Mouse (Mus musculus) mature B cell (primary cell): ENCODE measurements around the gene Atoh7.
"Not testable (repeated sequence)": the region's sequence is repeated elsewhere in the genome, so short reads cannot be mapped to it uniquely, and the experiment has no call there.

Experiments used
- in situ Hi-C: fragments of 300-500 bp; cut with MboI; formaldehyde crosslinking; loops from 2 replicates; pipeline ENCODE4 v1.14.3; 2019

The Atoh7 gene

DNA sequence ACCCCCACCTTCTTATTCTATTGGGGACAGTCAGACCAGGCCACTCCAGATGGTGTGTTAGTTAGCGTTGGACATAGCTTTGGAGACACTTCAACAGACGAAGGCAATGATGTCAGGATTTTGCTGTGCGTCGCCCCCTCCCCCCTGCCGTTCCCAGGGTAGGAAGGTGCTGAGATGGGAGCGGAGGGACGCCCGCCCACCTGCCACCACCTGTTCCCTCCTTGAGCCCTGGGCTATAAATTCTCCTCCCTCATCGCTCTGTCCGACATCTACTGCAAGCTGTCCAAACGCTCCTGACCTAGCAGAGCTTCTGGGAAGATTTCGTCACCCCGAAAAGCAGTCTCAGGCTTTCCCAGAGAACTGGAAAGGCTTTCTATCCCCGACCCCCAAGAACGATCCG lies at the start of gene Atoh7:
Gene Atoh7 (plus strand): TSS at position 131 of the 400 bp plus-strand sequence.
- in situ Hi-C loops: no loop called here

DNA sequence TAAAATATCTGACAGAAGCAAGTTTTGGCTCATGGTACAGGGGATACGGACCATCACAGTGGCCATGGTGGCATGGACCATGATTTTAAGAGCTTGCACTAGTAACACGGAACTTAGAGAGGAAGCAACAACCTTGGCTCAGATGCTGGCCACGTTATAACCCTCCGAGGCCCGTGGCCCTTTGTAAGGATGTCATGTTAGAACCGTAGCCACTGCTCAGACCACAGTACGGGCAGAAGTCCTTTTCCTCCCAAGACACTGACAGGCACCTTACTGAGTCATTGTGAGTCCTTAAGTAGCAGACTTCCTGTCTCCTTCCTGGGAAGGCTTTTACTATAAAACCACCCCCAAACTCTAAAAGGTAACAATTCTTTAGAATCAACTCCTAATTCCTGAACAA lies 48.2 kb upstream of the Atoh7 start:
- in situ Hi-C loops: no loop called here

DNA sequence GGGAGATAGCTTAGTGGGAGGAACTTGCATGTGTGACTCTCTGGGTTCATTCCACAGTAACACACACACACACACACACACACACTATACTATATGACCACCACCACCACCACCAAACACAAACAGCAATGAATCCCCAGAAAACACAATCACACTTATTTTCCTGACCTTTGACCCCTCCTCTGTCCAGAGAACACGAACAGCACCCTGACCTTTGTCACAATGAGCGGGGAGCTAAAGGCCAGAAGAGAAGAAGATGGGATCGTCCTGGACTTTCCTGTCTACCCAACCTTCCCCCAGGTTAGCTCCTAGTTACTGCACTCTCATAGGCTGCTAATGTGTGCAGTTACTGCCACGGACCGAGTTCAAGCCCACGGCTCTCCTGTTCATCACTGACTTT lies 47.4 kb upstream of the Atoh7 start:
- in situ Hi-C loops: no loop called here

DNA sequence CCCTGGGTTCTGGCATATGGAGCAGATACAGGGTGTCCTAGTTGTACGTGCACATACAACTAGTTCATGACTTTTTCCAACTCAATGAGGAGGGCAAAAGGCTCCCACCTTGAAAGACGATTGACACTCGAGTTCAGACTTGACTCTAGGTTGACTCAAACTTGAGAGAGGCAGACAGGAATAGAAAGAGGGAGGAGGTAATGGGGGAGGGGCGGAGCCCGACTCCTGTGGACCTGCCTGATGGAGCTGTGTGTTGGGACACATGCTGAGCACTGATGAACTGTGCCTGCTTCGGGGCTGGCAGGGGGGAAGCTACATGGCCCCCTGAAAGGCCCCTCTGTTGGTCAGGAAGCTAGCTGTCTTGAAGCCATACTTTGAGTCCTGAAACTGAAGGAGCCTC lies 46.4 kb upstream of the Atoh7 start:
- in situ Hi-C loops: no loop called here

DNA sequence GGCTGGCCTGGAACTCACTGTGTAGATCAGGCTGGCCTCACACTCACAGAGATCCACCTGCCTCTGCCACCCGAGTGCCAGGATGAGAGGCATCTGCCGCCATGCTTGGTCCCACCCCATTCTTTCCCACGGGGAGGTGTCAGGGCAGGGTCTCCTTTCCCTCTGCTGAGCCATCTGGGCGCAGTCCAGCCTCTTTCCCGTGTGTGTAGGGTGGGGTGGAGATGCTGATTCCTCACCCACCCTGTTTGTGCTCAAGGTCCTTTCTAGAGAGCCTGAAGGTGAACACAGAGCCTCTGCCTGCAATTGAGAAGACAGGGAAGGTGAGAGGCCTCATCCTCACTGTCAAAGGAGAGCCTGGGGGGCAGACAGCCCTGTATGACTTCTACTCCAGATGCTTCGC lies 45.4 kb upstream of the Atoh7 start:
- in situ Hi-C loops: not testable (repeated sequence)

DNA sequence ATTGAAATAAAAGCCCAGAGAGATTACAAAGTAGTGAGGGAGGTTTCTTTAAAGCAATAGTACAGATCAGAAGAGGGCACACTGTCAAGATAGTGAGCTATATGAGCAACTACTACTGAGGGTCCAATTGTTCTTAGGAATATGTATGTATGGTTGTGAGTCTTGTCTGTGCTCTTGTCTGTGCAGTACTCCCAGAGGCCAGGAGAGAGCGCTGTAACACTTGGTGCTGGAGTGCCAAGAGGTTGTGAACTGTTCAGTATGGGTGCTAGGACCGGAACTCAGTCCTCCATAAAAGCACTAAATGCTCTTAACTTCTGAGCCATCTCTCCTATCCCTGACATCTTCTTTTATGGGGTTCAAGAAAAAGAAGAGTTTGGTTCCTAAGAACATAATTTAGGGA lies 44.9 kb upstream of the Atoh7 start:
- in situ Hi-C loops: no loop called here

DNA sequence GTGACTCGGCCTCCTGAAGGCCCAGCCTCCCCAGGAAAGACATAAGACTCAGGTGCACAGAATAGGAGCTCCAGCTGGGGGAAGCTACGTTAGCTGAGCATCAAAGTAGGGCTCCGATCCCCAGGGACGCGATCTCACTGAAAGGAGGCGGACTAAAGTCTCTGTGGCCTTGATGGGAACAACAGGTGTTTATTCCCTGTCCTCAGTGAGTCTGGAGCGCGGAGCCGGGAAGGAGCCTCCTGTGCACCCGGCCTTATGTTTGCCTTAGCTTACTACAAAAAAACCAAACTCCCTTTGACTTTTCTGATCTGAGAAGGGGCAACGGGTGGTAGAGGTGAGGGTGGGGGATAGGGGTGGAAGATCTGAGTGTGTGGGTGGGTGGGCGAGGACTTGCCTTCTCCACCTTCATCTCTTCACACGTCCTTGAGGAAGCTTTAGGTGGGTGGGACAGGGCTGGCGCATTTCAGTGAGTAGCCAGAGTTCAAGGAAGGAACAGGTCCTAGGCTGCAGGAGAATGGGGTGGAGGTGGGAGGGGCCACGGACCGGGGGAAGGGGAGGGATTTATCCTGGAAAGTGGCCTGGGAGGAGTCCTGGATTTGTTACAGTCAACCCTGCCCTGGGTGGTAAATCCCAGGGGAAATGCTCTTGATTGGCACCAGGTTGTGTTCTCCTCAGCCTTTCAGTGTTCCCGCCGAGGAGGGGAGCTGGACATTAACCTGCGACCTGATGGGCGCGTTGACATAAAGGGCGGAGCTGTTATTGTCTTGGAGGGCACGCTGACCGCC lies 42.3 kb upstream of the Atoh7 start:
- in situ Hi-C loops: no loop called here

DNA sequence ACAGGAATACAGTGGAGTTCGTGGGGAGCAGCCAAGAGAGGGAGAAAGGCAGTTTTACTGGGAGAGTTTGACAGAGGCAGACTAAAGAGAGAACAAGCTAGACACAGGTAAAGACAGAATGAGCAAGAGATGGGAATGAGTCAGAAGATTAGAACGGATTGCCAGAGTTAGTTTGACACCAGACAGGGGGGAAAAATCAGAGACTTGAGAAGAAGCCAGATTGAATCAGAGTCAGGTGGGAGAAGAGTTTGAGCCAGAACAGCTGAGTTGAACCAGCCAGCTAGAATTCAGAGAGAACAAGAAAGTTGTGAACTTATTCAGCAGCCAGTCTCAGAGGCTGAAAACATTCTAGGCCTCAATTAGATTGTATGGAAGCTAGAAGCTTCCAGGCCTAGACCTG lies 39.6 kb upstream of the Atoh7 start, which contains the start of gene Pbld1:
Gene Pbld1 (plus strand): TSS at position 301 of the 400 bp plus-strand sequence.
- in situ Hi-C loops: no loop called here

DNA sequence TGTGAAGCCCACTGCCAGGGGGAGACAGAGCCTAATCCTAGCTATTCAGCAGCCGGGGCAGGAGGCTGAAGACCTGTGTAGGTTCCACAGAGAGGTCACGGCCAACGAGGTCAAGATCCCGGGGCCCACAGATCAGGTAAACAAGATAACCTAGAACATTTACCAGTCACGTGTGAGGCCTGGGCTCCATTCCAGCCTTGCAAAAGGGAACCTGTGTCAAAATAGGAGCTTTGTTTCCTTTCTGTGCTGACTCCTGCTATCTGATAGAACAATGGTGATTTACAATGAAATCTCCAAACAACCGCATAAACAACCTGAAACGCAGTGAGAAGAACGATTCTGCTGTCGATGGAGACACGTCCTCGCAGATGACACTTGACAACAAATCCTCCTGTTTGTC lies 39.0 kb upstream of the Atoh7 start:
- in situ Hi-C loops: no loop called here

DNA sequence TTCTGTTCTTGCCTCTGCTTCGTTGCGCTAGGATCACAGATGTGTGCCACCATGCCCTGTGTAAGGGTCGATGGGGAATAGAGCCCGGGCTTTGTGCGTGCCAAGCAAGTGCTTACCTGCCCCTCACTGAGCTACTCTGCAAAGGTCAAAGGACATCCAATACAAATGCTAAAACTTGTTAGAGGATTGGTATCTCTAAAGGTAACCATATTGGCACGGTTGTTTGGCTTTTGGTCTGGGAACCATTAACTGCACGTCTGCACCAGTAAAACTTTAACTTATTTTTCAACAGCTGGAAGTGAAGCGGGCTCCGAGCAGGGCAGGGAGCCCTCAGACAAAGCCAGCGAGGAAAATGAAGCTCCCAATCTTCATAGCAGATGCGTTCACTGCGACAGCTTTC lies 38.2 kb upstream of the Atoh7 start:
- in situ Hi-C loops: no loop called here

DNA sequence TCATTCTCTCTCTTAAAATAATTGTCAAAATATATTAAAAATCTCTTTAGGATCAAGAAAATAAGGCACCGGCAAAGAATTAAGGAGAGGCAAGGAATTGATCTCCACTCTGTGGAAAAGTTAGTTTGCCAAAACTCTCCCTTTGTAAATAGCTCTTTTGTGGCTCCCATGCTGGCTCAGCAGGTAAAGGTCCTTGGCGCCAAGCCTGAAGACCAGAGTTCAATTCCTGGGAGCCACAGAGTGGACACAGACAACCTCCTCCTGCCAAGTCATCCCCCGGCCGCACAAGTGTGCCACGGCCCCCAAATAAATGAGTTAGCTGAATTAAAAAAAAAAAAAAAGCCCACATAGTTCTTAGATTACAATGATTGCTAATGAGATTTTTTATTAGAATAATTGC lies 36.8 kb upstream of the Atoh7 start:
- in situ Hi-C loops: no loop called here

DNA sequence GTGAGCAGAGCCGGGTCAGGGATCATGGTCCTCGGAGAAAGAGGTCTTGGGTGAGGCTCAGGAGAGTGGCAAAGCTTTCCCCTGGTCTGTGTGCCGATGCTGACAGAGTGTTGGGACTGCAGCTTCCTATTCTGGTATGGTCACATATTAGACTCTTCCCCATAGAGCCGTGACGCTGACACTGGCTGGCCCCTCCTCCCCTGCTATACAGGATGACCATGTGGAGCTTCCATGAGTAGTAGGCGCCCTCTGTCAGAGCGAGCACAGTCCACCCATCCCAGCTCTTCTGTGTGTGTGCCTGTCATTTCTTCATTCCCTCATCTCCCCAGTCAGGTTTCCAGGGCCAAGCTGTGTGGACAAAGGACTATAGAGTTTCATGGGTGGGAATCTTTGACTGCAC lies 36.1 kb upstream of the Atoh7 start:
- in situ Hi-C loops: no loop called here

DNA sequence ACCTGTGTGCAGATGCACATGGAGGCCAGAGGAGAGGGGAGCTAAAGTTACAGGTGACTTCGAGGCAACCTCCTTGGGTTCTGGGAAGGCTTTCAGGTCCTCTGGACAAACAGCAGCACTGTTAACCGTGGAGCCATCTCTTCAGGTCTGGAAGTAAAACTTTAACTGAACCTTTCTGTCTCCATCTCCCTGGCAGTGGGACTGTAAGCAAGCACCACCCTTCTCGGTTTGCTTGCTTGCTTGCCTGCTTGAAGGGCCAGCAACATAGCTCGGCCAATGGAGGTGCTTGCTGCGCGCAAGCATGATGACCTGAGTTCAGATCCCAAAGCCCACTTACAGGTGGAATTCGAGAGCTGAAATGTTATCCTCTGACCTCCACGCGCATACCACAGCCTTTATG lies 34.9 kb upstream of the Atoh7 start:
- in situ Hi-C loops: no loop called here

DNA sequence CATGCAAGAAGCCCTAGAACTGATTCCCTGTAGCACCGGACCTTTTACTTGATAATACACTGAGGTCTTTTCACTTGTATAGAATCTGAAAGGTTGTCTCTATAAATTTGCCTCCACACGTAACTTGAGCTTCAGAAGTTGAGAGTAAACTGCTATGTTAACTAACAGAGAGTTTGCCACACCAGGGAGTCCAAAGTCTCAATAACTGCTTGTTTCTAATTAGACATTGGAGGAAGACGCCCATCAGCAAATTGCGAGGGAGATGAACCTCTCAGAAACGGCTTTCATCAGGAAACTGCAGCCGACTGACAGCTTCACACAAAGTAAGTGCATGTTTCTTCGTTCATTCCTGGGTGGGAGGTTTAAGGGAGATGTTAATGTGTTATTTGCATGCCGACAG lies 33.9 kb upstream of the Atoh7 start:
- in situ Hi-C loops: no loop called here

DNA sequence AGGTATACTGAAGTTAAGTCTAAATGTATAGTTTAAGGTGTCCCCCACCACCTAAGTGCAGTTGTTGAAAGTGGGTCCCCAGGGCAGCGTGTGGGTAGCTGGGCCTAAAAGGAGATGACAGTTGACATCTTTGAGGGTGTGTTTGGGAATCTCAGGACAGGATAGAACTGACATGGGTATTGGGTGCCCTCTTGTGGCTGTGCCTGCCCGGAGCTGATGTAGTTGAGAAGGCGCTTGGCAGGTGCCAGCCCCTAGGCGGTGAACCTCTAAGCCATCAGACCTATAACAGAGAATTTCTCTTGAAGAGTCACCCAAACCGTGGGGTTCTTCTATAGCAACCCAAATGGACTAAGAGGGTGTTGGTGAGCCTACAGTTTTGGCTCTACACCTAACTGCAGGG lies 33.5 kb upstream of the Atoh7 start:
- in situ Hi-C loops: no loop called here

DNA sequence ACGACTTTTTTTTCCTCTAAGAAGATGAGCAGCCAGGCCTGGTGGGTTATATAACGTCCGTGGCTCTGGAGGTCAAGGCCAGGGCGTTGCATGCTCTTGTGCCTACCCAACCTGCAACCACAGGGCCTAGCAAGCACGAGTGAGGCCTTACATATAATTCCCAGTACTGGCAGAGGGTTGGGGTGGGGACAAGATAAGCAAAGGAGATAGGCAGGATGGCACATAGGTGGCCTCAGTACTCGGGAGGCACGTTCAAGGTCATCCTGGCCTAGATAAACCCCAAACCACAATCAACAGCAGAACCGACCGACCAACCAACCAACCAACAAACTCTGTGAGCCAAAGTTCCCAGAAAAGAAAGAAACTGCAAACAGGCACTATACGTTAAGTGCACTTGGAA lies 13.1 kb upstream of the Atoh7 start:
- in situ Hi-C loops: no loop called here

DNA sequence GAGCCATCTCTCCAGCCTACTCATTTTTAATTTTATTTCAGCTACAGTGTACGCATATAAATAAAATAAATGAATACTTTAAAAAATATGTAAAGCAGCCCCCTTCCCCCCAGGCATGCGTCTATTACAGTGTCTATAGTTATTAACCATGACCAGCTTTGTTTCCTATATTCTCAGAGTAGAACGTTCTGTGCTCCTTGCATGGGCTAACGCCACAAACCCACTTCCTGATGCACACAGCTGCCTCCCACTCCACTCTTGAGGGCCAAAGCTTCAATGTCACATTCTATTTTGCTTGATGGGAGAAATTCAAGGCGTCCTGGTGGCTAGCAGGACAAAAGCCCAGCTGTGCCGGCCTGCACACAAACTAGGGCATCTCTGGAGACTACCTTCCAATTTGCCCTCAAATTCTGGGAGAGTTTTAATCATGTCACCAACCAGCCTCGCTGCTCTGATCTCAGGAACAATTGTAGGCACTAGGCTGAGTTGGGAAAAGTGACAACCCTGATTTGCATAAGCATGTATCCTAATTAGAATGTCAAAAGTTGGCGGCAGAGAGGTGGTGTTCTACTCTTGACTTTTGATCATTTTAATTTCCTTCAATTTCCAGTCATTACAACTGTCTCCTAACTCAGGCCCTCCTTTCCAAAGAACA lies 10.2 kb upstream of the Atoh7 start:
- in situ Hi-C loops: no loop called here

DNA sequence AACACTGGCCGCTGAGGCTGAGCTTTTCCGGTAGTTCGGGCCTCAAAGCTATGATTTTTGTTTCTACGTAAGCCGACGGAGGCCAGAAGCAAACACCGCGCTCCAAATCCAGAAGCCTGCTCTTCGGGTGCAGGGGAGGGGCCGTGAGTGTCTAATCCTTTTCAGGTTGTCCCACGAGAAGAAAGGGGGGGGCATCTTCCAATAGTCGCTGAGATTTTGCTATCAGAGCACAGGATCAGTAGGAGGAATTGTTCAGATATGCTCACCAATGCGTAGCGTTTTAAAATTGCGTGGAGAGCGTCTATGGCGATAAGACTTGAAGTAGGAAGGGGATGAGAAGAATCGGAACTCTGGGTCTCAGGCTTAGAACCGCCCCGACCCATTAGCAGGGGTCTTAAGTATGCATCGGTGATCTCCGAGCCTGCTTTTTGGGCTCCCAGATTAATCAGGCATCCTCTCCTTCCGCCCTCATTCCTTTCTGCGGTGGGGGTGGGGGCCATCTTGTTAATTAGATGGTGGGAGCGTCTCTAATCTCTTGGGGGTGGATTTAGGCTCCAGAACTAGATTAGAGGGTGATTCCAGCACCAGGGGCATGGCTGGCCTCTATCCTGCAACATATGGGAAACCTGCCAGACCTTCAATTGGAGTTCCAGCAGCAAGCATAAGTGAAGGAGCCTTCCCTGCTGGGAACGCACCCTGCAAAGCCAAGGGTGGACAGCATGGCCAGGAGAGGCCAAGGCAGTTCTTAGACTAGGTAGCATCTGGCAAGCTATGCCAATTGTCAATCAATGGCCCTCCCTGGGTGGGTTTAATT lies 9.5 kb upstream of the Atoh7 start:
- in situ Hi-C loops: no loop called here

DNA sequence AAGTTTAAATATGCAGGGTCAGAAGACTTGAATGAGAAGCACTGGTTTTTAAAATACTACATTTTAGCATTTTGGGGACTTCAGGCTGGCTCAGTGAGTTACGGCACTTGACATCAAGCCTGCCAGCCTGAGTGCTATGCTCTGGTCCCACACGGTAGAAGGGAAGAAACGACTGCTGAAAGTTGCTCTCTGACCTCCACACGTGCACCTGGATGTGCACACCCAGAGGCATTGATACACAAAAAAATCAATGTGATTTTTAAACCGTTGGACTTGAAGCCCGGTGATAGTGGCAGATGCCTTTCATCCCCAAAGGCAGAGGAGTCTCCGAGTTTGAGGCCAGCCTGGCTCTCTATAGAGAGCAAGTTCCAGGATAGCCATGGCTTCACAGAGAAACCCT lies 7.5 kb upstream of the Atoh7 start:
- in situ Hi-C loops: no loop called here

DNA sequence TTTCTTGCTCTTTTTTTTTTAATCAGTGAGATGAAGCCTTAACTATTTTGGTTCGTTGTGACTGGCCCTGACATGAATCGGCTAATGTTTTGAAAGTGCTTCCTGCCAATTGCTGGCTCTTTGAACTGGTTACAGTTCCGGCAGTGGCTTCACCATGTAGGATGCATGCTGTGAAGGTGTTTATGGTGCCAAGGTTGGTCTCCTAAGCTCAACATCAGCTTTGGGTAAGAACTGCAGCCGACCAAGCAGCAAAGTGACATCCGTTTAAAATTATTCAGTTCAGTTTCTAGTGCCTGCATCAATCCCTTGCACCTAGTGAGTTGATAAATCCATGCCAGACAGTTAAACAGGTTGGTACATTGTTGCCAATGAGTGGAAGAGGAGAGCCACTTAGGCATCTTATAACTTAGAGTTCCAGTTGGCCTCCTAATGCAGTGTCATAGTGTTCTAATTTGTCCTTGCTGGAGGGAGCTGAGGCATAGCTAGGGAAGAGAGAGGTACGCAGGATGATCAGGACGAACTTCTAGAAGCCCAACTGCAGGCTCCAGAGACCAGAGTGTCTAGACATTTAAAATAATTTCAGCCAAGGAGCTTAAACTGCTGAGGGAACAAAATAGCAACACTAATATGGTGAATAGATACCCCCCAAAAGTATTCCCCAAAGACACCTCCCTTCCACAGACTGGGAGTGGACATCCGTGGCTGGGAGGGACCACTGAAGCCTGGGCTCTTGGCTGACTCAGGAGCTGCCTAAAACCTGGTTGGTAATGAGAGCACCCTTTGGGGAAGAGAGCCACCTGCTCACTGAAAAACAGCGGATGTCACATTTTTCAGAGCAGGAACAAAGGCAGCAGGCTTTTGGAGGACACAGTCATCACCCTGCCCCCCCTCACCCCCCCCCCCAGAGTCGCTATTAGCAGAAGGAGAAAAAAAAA lies 6.6 kb upstream of the Atoh7 start:
- in situ Hi-C loops: no loop called here

DNA sequence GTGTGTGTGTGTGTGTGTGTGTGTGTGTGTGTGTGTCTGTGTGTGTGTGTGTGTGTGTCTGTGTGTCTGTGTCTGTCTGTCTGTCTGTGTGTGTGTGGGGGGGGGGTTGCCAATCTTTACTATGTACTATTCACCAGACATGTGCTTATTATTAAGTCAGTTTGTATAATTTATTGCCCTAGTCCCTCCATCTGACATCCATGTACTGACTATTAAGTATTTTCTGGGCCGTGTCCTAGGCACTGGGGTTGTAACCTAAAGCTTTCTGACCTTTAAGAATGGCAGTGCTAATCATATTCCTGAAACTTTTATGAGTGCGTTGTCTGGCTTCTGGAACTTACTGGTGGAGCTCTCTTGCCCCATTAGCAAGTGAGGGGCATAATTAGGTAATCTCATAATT lies 2.7 kb upstream of the Atoh7 start:
- in situ Hi-C loops: no loop called here

DNA sequence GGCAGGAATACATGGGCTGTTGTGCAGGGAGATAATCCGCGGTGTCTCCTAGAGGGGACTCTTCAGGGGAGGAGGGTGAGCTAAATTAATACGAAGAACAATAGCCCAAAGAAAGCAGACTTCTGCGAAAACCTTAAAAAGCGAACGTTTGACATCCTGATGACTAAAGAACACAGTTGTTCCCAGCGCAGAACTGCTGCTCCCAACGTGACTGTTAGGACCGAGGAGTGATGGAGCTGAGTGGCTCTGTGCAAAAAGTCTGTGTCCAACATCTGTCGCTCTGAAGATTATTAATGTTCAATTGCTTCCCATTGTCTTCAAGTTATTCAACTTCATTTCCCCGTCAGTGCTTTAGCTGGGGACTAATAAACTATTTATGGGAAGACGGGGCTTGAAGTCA lies 1.3 kb upstream of the Atoh7 start:
- in situ Hi-C loops: no loop called here
